Mouse (Mus musculus) left cerebral cortex, adult 9 months (tissue): ENCODE results near the gene Nsmce3.

ENCODE experiments used
- DNase-seq, 2 experiments: peaks; one replicate each; pipeline ENCODE4 v3.0.0; 2022; ENCODE audit warnings: low spot score in 2 of 2

Gene Nsmce3

DNA sequence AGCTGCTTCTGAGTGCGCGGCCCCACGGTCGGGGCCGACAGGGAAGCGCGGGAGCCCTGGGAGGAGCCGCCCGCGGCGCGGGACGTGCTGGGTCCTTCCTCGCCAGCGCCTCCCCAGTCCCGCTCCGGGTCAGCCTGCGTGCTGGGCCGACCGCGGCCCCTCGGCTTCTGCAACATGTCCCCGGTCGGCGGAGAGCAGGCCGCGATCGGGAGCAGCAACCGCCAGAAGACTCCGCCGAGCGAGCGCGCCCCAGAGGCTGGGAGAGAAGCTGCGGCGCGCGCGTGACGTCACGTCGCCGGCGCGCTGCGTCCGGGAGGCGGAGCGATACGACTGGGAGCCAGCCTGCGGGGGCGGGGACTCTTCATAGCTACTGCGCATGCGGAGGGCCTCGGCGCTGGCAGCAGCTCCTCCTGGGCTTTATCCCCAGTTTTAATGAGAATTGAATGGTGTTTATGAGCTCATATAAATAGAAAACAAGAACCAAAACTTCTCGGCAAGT lies at the start of gene Nsmce3:
Gene Nsmce3 (minus strand): TSS at position 255 of the 499 bp plus-strand sequence.
- DNase-seq = peak; percentile 85 to 96

DNA sequence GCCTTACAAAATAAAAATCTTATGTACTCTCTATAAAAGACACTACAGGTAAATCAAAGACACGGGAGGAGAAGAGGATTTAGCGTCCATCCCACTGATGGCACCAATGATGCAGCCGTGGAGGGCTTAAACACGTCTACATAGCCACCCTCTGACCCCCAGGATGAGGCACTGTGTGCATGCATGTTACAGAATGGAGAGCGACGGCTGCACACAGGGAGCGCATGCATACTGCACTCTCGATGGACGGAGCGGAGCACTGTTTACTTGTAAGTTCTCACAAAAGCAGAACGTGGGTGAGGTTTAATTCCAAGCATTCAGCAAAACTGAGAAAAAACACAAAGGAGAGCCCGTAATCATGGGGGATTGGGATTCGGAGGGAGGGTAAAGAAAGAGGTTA lies 48.4 kb upstream of the Nsmce3 start:
- DNase-seq = no peak

DNA sequence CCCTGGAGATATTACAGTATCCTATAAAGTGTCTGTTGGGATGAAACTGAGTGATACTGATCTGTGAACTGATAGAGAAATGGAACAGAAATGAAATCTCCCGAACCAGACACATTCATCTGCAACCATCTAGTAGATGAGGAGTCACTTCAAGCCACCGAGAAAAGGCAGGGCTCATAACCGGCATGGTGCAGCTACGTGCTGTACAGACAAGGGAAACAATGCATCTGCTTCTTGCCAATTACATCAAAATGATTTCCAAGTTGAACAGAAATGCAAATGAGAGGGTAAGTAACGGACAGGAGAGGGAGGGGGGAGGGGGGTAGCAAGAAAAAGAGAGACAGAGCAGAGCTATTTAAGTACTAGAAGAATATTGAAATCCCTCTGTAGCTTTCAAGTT lies 47.9 kb upstream of the Nsmce3 start:
- DNase-seq = no peak

DNA sequence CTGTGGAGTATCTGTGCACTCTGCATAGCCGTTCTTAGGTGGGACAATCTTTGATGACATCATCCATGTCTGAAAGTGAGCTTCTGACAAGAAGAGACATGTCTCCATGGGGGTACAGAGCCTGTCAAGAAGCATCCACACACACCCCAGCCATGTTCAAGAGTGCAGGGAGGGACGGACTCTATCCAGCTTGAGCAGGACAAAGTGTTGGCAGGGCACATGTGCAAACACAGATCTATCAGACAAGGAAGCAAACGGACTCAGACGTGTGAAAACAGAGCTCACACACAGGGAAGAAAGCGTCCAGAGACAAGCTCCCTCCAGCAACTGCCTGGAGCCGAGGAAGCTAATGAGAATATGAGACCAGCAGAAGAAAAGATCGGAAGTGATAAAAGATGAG lies 43.9 kb upstream of the Nsmce3 start:
- DNase-seq = no peak

DNA sequence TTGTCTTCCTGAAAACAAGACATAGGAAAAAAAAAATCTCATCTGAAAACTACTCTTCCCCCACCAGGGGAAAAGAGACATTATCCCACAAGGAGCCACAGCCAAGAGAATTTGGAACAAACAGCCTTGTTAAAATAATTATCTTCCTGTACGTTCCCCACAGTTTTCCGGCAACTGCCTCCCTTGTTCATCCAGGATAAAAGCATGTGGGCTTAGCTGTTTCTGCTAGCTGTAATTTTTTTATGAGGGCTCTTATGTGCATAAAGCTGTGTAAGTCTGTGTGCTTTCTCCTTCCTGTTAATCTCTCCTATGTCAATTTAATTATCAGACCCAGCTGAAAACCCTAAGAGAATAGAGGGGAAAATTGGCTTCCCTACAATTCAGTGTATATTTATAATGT lies 42.3 kb upstream of the Nsmce3 start:
- DNase-seq = no peak

DNA sequence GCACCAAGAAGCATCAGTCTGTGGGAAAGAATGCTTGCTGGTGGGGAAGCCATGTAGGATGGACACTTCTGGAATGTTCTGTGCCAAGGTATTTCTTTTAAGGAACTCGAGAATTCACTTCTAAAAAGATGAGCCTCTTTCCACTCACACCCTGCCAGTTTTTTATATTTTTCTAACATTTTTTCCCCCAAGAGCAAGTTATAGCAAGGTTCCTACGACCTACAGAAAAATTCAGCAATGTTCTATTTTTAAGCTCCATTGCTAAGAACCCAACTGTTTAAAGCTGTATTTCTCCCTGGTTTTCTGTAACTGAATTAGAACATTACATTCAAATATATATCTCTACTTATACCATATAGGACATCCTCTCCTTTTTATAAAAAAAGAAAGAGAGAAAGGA lies 39.1 kb upstream of the Nsmce3 start:
- no peak for DNase-seq

DNA sequence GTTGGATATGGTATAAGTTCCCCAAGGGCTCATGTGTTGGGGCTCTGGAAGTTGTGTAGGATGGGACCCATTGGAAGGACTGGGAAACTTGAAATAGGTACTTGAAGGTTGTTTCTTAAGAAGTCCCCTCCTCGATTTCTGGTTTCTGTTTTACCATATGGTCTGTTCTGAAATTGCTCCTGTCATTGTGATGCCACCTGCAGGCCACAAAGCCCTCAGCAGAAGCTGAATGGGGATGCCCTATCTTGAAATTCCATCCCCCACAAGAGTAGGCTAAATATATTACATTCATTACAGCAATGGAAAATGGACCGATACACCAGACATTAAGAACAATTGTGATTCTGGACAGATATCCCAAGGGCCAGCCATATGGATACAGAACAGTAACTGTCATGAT lies 37.4 kb upstream of the Nsmce3 start:
- DNase-seq = no peak

DNA sequence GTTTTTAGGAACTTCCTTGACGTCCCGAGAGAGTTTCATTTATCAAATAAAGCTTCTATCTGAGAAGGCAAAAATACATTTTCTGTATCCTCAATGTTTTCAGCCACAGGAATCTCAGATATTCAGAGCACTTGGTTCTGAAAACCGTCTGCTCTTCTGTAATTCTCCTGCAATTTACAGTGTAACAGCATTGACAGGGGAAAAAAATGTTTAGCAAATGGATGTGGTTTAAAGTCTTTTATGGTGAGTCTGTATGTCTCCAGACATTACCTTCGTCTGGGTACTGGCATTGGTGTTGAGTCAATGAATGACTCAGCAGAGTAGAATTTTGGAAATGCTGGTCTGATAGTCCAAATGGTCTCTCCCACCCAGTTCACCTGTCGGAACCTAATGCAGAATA lies 34.2 kb upstream of the Nsmce3 start:
- DNase-seq = no peak

DNA sequence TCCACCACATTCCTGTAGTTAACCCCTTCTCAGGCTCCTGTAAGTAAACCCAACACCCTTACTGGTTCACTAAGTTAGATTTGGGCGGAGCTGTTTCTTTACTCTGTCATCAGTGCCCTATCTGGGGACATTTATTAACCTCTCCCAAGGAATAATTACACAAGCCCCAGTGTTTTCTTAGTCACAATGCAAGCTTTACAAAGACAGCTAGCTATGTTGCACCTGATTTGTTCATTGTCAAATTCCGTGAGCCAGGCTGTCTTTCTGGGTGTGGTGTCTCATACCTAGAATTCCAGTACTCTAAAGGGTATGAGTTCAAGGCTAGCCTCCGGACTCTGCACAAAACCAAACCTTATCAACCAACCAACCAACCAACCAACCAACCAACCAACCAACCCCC lies 32.7 kb upstream of the Nsmce3 start:
- DNase-seq = no peak

DNA sequence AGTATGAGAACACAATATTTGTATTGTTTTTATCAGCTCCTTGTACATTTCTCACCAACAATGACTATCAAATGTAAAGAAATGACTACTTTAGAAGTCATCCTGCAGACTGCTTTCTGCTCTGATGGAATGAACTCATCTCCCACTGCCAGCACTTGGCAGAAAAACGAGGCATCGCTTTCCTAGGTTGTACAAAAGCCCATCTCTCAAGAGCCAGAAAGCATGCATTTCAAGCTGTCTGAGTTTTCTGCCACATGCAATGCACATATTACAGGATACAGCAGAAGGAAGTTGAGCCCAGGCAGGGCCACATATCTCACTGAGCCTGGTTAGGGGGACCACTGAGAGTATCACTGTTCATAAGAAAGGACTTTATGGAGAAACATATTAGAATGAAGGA lies 27.5 kb upstream of the Nsmce3 start:
- DNase-seq = no peak

DNA sequence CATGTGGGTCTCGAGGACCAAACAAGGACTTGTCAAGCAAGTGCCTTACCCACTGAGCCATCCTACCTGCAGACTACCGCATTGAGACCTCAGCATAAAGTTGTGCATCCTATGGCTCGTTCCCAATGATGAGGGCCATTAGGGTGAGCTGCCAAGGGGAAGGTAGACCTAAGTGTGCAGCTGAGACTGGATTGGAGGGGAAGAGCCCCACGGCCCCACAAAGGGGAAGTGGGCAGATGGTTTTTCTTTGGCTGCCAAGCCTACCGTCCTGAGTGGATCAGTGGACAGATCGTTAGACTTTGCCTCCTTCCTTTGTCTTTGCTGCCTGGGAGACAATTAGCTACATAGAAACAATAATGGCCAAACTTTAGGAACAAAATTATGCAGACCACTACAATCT lies 23.8 kb upstream of the Nsmce3 start:
- no peak for DNase-seq

DNA sequence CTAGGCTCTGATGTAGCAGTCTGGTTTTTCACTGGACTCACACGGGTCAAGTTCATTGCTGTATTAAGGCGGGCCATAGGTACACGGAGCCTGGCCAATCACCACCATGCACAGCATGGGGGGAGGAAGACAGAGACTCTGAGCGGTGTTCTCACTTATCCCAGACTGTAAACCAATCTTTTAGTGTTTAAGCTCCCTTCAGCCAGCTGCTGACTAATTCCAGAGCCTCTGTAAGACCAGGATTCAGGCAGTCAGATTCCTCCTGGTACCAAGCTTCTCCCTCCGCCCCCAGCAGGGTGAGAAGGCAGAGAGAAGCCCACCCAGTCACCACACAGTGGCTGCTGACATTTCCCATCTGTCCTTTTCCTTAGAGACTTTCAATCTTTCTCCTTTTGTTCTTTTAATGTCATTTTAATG lies 22.9 kb upstream of the Nsmce3 start:
- DNase-seq = no peak

DNA sequence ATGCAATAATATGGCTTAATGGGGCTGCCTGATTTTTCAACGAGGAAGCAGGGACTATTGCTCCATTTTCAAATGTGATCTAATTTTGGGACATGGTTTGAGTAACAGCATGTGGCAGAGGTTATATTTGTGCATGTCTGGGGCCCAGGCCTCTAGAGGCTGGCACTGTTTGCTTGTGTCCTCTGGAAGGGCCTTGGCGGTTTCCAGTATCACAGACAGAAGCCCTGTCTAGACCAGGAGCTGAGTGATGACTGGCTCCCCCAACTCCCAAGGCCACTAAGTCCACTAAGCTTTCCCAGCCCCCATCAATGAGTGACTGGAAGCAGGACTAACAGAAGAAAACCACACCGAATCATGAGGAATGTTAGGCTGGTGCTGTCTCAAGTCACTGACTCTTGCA lies 18.3 kb upstream of the Nsmce3 start:
- DNase-seq = no peak

DNA sequence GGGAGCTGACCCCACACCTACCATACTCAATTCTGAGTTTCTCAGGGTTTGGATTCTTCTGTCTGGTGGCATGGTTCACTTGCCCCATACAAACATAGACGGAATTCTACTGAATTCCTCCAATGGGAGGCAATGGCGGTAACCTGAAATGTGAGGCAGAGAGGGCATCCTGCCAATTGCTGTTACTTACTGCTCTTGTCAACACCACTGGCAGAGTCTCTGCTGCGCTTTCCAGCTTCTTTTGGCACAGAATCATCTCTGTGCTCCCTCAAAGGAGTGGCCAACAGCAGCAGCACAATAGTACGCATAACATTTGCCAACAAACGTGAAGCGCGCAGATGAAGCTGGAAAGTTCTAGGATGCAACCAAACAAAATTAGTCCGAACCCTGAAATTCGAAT lies 17.1 kb upstream of the Nsmce3 start:
- DNase-seq = no peak

DNA sequence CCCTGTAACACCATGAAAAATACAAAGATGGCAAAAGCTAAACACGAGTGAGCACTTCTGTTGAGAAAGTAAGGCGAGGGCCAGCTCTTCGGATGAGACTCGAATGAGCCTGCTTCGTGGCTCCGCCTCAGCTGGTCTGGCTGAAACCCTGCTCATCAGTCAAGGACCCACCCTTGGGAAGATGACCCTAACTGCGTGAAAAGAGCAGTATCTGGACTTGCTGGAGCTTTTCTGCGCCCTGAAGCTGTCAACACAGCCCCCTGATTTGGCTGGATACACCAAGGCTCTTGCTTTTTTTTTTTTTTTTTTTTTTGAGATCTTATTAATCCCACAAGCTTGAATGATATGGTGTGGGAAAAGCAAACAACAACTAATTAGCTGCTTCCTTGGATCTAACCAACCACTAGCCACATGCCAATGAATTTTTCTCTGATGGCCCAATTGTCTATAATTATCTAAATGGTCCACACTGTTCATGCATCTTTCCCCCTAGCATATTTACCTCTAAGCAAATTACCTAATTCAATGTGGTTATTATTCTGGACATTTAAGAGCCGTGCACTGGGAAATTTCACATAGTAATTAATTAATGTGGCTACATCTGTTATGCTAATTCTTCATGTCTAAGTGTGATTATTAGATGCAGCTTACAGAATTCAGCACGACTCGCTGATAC lies 11.5 kb upstream of the Nsmce3 start:
- DNase-seq = no peak

DNA sequence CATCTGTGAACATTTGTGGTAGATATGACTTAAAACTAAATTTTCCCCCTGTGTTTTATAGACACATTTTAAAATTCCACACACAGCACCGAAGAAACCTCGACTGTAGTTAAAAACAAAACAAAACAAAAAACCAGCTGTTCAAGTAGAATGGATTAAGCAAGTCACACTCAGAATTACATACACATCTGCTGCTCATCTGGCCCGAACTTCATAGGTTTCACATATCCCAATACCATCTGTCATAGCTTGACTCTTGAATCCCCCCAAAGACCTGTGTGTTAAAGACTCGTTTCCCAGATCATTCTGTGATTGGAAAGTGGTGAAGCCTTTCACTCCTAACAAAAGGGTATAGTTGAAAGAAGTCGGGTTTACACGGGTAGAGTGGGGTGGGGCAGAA lies 9.4 kb upstream of the Nsmce3 start:
- DNase-seq = no peak

DNA sequence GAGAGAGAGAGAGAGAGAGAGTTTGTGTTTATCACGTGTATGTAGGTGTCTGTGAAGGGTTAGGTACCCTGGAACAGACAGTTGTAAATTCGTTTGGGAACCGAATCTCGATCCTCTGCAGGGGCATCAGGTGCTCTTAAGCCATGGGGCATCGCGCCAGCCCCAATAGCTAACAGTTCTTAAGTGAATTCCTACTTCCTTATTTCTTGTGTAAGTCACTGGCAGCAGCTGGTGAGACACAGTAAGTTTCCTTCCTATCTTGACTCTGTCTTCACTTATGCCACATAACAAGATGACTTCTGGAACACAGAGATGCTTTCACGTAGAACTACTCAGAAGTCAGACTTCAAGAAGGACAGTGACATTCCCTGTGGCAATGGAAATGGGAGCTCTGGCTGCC lies 8.6 kb upstream of the Nsmce3 start:
- no peak for DNase-seq

DNA sequence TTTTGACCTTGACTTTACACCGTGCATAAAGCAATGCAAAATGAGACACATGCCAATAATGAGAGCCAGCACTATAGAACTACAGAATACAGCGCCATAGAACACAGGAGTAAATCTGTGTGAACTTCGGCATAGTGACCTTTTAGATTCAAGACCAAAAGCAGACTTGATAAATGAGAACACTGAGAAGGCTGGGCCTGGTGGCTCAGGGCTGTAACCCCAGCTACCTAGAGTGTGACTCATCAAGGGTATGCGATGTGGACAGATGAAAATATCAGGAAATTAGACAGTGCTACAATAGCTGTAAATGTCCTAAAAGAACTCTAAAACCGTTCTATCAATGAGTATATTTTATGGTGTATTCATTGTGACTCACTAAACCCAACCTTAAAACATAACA lies 7.6 kb upstream of the Nsmce3 start:
- DNase-seq = no peak

DNA sequence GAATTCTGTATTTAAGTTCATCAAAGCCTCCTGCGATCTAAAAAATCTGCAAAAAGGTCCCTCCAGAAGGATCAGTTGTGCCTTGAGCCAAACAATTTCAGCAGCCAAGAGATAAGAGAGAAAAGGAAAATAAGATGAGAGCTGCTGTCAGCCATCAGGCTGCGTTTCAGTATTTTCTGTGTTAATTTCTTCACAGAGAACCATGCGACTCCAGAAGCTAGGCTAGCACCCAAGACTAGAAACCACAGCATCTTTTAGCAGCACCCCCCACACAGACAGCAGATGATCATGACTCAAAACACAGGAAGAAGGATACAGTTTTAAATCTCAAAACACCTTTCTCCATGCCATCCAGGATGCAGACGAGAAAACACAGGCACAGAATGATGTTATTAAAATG lies 2.1 kb upstream of the Nsmce3 start:
- DNase-seq = peak in 1 of 2 experiments; percentile 68

DNA sequence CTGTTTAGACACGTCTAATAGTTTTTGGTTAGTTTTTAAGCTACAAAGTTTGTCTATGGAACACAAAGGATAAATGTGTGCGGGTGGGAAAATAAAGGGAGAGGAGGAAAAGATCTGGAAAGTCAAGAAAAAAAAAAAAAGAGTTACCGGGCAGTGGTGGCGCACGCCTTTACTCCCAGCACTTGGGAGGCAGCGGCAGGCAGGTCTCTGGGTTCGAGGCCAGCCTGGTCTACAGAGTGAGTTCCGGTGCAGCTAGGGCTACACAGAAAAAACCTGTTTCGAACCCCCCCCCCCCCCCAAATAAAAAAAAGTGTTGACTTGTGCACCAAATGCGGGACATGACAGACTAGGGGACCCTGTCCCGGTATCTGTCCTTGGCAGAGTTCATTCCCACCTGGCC lies 469 bp upstream of the Nsmce3 start:
- no peak for DNase-seq

DNA sequence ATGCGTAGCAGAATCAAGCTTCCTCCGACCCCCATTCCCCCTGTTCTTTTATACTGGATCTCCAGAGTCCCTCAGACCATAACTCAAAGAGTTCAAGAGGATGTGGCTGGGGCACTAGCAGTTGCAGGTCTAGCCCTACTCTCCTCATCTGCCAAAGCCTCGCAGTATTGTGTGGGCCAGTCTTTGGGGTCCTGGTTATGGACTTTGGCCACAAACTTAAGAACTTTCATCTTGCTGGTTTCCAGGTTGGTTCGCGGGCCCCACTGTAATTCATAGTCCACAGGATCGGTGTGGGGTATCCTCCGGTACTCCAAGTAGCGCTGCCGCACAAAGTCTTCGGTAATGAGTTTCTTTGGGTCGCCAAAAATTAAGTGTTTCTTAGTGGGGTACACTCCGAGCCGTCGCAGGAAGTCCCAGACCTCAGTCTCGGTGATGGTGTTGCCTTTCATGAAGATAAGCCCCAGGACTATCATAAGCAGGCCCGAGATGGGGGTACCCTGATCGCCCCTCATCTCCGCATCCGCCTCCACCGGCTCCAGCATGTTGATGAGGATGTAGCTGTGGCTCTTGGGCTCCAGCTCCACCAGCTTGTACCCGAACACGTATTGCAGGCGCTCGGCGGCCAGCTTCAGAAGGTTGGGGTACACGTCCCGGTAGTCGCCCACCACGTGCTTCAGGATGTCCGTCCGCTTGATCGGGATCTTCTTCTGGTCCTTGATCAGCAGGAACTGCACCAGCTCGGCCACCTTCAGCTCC lies 632 bp downstream of the Nsmce3 start:
- no peak for DNase-seq

DNA sequence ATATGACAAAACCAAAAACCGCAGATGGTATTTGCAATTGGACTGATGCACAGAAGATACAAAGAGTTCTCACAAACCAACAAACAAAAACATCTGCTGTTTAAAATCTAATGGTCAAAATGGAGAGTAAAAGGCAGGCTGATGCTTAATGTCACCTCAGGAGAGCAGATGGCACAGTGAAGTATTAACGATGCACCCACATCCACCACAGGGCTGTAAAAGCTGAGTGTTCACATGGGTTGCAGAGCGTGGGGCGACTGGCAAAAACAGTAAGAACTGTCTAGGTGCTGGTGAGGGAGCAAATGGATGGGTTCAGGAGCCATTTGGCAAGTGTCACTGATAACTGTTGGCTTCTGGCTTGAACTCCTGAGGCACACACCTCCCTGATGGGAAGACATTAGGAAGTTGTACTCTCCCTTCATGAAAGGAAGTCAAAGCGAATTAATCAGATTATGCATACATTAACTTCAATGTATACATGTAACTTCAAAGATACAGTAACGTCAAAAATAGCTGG lies 3.2 kb downstream of the Nsmce3 start:
- DNase-seq = no peak

DNA sequence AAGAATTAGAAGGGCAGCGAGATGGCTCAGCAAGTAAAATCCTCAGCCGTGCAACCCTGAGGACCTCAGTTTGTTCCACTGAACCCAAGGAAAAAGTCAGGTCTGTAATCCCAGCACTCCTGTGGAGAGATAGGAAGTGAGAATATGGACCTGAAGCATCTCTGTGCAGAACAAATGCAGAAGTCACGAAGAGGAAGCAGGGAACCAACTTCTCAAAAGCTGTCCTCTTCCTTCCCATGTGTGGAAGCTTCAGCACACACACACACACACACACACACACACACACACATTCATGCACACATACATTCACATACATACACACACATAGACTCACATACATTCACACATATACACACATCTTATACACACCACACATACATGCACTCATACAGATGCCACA lies 9.3 kb downstream of the Nsmce3 start:
- DNase-seq = no peak
